Mouse (Mus musculus) lung, adult 2 months (tissue): Measurements from ENCODE around the gene Otub1.

Source experiments
- CTCF ChIP-seq: fragments of 200-500 bp; IDR thresholded peaks from 2 replicates; pipeline ENCODE4 v1.5.1; 2011; ENCODE audit warnings: mild to moderate bottlenecking, low read length, control low read depth; ENCODE audit not compliant: insufficient read depth
- POLR2A ChIP-seq: fragments of 200-500 bp; IDR thresholded peaks from 2 replicates; pipeline ENCODE4 v1.6.1; 2011; ENCODE audit warnings: low read depth, mild to moderate bottlenecking, control low read depth, low read length, borderline replicate concordance; ENCODE audit errors: extremely low read depth

GRCm38 (mm10) chr19:7197445-7197844 is 8.7 kb downstream of the Otub1 start:
- TF ChIP-seq CTCF = no peak
- TF ChIP-seq POLR2A = no peak
